Mouse (Mus musculus) intestine, postnatal 0 days (tissue): ENCODE data around the gene Rilpl1. TPM values are rescaled to one million over a fixed set of nuclear protein-coding genes. Genes with fewer than 3 reads are reported as not detected.
"Not testable (repeated sequence)": the region's sequence is repeated elsewhere in the genome, so short reads cannot be mapped to it uniquely, and the experiment has no call there.

Experiments
- ATAC-seq: fragments of 200-750 bp; cut with Nextera tagmentation; 2 replicates; pipeline ENCODE4 v1.8.0; 2017; ENCODE audit warnings: mild to moderate bottlenecking, moderate TSS enrichment, moderate library complexity
- H3K27ac ChIP-seq: fragments of 300-500 bp; sonication (generic); 2 replicates; pipeline ENCODE4 v1.5.1; 2014; ENCODE audit warnings: mild to moderate bottlenecking, low read depth, low read length, moderate library complexity
- H3K27me3 ChIP-seq: fragments of 300-500 bp; sonication (generic); replicated peaks from 2 replicates; pipeline ENCODE4 v1.6.1; 2014; ENCODE audit warnings: low read length, mixed read lengths; ENCODE audit not compliant: control insufficient read depth, insufficient read depth
- H3K36me3 ChIP-seq: fragments of 300-500 bp; sonication (generic); 2 replicates; pipeline ENCODE4 v1.6.1; 2014; ENCODE audit warnings: mild to moderate bottlenecking, moderate library complexity; ENCODE audit not compliant: control insufficient read depth, insufficient read depth
- H3K4me1 ChIP-seq: fragments of 300-500 bp; sonication (generic); replicated peaks from 2 replicates; pipeline ENCODE4 v1.6.1; 2014; ENCODE audit warnings: antibody characterized with exemption, low read length, mixed read lengths; ENCODE audit not compliant: control insufficient read depth, insufficient read depth
- H3K4me2 ChIP-seq: fragments of 300-500 bp; sonication (generic); replicated peaks from 2 replicates; pipeline ENCODE4 v1.6.1; 2014; ENCODE audit warnings: low read depth, mild to moderate bottlenecking, moderate library complexity
- H3K4me3 ChIP-seq: fragments of 300-500 bp; sonication (generic); 2 replicates; pipeline ENCODE4 v1.5.1; 2014; ENCODE audit warnings: low read depth, low read length
- H3K9ac ChIP-seq: fragments of 300-500 bp; sonication (generic); 2 replicates; pipeline ENCODE4 v1.6.1; 2014; ENCODE audit warnings: mild to moderate bottlenecking, low read depth, low read length
- H3K9me3 ChIP-seq: fragments of 300-500 bp; sonication (generic); 2 replicates; pipeline ENCODE4 v1.6.1; 2016; ENCODE audit warnings: mixed run types; ENCODE audit not compliant: control insufficient read depth
- CTCF ChIP-seq: sonication (generic); IDR thresholded peaks from 2 replicates; pipeline ENCODE4 v1.5.1; 2016; ENCODE audit warnings: low read depth, mild to moderate bottlenecking, control low read depth, antibody characterized with exemption, moderate library complexity
- WGBS: fragments of 180-500 bp; shearing (Covaris S2); extraction: QIAGEN DNeasy Blood & Tissue Kit; methylation state at CpG from one replicate; pipeline ENCODE4 v1.1.7; 2014; 5-methylcytosine and 5-hydroxymethylcytosine counted together
- polyA plus RNA-seq: library from polyadenylated mRNA; unstranded; fragments of >200 nt; fragmentation: Nextera tagmentation; extraction: Ambion mirVana; gene quantifications from 2 replicates; pipeline ENCODE4 v1.2.1, GENCODE M21; 2015

Gene Rilpl1
- polyA plus RNA-seq, 1 experiment from 2014 or later: 6.6 TPM

- ATAC-seq: peak; percentile 86
- Histone ChIP-seq H3K27me3 (no peaks in the 10 kb centered on the region), H3K27ac (peak within 1 kb of the TSS; percentile 67), H3K4me3 (peak within 1 kb of the TSS; percentile 88), H3K4me2 (peak within 1 kb of the TSS; percentile 81), H3K9me3 (no peaks in the 10 kb centered on the region), H3K36me3 (peaks cover 37% of the 10 kb centered on the region), H3K9ac (peak within 1 kb of the TSS; percentile 70), H3K4me1 (no peaks in the 10 kb centered on the region)
- TF ChIP-seq CTCF: peak; percentile 59
- WGBS: under 1% methylated on average over 66 of the region's 66 CpGs
Measured at GRCm38 (mm10) chr5:124552558-124553307, 21.5 kb upstream of the Rilpl1 start, which contains the start of gene Ddx55. Gene Ddx55, plus strand, starts transcription at chr5:124552864.

- H3K9ac ChIP-seq: peak overlapping the region; percentile 70; the same call in 1 of the 2 replicates
- H3K4me3 ChIP-seq: peak overlapping the region; percentile 88
- peak overlapping the region; percentile 67 for H3K27ac ChIP-seq
- no peaks in the 10 kb centered on the region for H3K4me1 ChIP-seq
- peak overlapping the region; percentile 81 for H3K4me2 ChIP-seq
- no peak for ATAC-seq
- H3K9me3 ChIP-seq: no peaks in the 10 kb centered on the region
- 6% methylated on average over 9 of the region's 9 CpGs for WGBS
- H3K27me3 ChIP-seq: no peaks in the 10 kb centered on the region
- H3K36me3 ChIP-seq: peaks cover 38% of the 10 kb centered on the region
- no peak for TF ChIP-seq CTCF
Measured at GRCm38 (mm10) chr5:124552094-124552472, 20.9 kb upstream of the Rilpl1 start.

DNA sequence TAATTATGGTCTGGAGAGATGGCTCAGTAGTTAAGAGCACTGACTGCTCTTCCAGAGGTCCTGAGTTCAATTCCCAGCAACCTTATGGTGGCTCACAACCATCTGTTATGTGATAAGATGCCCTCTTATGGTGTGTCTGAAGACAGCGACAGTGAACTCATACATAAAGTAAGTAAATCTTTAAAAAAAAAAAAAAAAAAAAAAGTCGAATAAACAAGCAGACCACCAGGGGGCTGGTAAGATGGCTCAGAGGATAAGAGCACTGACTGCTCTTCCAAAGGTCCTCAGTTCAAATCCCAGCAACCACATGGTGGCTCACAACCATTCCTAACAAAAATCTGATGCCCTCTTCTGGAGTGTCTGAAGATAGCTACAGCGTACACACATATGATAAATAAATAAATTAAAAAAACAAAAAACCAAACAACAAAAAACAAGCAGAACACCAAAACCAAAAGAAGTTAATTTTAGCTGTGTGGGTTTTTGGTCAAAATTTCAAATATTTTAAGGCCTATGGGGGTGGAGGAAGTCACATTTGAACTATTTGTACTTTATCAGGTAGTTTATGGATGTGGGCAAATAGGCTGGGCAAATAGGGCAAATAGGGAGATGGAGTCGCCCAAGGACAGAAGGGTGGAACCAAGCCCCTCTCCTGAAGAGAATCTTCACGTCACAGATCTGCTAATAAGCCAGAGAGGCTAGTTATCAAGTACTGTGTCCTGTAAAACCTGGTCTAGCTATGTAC lies 20.3 kb upstream of the Rilpl1 start:
- peak; percentile 15; the same call in 1 of the 2 replicates for TF ChIP-seq CTCF
- Histone ChIP-seq H3K4me2 (peak overlapping the region; percentile 81), H3K4me3 (peak overlapping the region; percentile 88), H3K36me3 (peaks cover 38% of the 10 kb centered on the region)
- not testable (repeated sequence) for H3K9ac ChIP-seq, ATAC-seq, H3K27ac ChIP-seq, H3K4me1 ChIP-seq, H3K27me3 ChIP-seq, H3K9me3 ChIP-seq
- 29% methylated on average over 5 of the region's 5 CpGs for WGBS

- peaks cover 38% of the 10 kb centered on the region for H3K36me3 ChIP-seq
- not testable (repeated sequence) for ATAC-seq, H3K9ac ChIP-seq, H3K27ac ChIP-seq, H3K4me2 ChIP-seq, H3K9me3 ChIP-seq, H3K27me3 ChIP-seq, H3K4me3 ChIP-seq, H3K4me1 ChIP-seq
- WGBS: 69% methylated on average over 4 of the region's 4 CpGs
Measured at GRCm38 (mm10) chr5:124550737-124551136, 19.5 kb upstream of the Rilpl1 start.

DNA sequence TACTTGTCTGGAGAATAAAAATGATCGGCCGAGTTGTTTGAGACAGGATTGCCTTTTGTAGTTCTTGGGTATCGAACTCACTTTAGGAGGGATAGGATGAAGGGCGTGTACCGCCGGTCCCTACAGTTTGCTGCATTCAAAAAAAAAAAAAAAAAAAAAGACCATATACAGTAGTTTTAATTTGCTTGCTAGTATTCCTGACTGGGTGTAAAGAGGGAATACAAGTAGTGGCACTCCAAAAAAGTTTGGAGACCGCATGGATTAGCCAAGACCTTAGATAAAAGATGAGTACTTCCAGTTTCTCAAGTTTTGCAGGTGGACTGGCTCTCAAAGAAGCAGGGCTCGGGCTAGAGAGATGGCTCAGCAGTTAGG lies 10.4 kb upstream of the Rilpl1 start:
- Histone ChIP-seq H3K27me3 (no peaks in the 10 kb centered on the region), H3K4me3 (peak overlapping the region; percentile 66), H3K4me1 (no peaks in the 10 kb centered on the region), H3K27ac (peak overlapping the region; percentile 96; the same call in 1 of the 2 replicates), H3K9ac (peak overlapping the region; percentile 66), H3K4me2 (peak overlapping the region; percentile 66), H3K36me3 (peaks cover 39% of the 10 kb centered on the region), H3K9me3 (no peaks in the 10 kb centered on the region)
- WGBS: 9% methylated on average over 8 of the region's 8 CpGs
- no peak for TF ChIP-seq CTCF
- no peak for ATAC-seq

DNA sequence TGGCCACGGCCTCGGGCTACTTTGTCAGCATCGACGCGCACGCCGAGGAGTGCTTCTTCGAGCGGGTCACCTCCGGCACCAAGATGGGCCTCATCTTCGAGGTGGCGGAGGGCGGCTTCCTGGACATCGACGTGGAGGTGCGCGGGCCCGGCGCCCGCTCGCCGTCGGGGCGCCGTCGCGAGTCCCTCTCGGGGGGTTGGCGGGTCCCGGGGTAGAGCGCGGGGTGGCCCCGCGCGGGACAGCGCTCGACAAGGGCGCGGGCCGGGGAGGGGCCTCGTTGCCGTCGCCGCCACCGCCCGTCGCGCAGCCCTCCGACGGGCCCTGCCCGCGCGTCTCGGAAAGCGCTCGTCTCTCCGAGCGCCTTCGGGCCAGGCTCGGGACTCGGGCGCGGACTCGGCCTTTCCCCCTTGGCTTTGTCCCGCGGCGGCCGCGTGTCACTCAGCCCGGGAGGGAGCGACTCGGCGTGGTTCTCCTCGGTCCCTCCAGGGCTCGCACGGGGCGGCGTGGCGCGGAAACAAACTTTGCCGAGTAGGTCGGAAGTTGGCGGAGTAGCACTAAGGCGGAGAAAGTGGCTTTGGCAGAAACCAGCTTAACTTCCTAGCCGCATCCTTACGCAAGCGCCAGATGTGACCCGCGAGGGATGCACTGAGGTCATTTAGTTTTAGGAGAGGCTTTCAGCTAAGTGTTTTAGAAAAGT lies 9.9 kb upstream of the Rilpl1 start:
- no peak for TF ChIP-seq CTCF
- ATAC-seq: peak; percentile 83
- WGBS: under 1% methylated on average over 68 of the region's 89 CpGs
- H3K4me2 ChIP-seq: peak overlapping the region; percentile 66
- H3K9ac ChIP-seq: peak overlapping the region; percentile 66
- H3K27me3 ChIP-seq: no peaks in the 10 kb centered on the region
- H3K4me1 ChIP-seq: no peaks in the 10 kb centered on the region
- peak overlapping the region; percentile 66 for H3K4me3 ChIP-seq
- H3K9me3 ChIP-seq: no peaks in the 10 kb centered on the region
- H3K36me3 ChIP-seq: peaks cover 33% of the 10 kb centered on the region
- H3K27ac ChIP-seq: peak overlapping the region; percentile 96
